Mouse (Mus musculus) induced T-regulatory cell, adult 2 months (primary cell): ENCODE data around the gene Macrod1.

Source experiments
- DNase-seq: peaks from one replicate; pipeline ENCODE4 v3.0.0-alpha.2; 2012; ENCODE audit warnings: low read depth

The Macrod1 gene

GRCm38 (mm10) chr19:7083035-7083794 lies 26.6 kb downstream of the Macrod1 start:
- no peak for DNase-seq

GRCm38 (mm10) chr19:7084734-7085133 lies 28.1 kb downstream of the Macrod1 start:
- no peak for DNase-seq

GRCm38 (mm10) chr19:7088558-7088957 lies 31.9 kb downstream of the Macrod1 start:
- no peak for DNase-seq

GRCm38 (mm10) chr19:7089050-7089449 lies 32.4 kb downstream of the Macrod1 start:
- no peak for DNase-seq

- no peak for DNase-seq
Observed at GRCm38 (mm10) chr19:7089842-7090251, 33.2 kb downstream of the Macrod1 start.

DNA sequence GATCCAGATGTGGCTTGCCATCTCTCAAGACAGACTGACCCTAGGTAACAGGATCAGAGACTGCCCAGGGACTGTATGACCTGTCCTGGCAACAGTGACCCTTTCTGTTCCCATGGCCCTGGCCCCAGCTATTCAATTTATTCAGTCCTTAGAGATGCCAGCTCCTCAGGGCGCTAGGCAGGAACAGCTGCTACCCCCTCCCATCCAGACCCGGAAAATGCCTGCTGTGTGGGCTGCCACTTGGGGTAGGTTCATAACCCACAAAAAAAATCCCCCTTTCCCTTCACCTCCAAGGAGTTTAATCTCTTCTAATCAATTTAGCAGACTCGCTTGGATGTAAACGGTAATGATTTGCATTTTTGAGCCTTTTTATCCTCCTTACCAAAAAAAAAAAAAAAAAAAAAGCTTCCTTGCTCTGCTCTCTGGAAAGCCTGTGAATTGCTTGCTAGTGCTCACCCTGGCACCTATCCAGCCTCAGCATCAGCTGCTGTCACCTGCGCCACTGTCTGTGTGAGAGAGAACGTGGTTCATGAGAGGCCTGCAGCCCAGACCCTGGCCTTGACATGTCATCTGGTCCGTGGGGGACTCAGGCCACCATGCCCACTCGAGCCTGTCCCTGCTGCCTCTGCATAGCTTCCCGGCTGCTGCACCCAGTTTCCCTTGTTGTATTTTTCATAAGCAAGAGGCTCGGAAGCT lies 33.9 kb downstream of the Macrod1 start:
- no peak for DNase-seq

- DNase-seq, result no peak
Observed at GRCm38 (mm10) chr19:7091448-7092050, 34.9 kb downstream of the Macrod1 start.

DNA sequence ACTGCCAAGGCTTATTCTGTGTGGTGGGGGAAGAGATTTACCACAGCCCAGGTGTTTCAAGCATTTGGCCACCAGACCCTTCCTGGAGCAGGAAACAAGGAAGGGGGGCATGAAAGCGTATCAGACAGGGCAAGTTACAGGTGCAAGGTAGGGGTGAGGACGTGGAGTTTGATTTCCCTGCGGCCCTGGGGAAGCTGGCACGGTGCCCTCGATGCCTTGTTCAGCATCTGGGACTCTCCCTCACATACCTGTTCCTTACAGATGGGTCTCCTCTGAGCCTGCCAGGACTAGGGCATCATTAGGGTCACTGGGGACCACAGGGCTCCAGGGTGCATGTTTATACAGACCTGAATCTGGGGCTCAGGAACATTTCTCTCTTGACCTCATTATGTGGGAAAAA lies 36.1 kb downstream of the Macrod1 start:
- DNase-seq, result no peak

DNA sequence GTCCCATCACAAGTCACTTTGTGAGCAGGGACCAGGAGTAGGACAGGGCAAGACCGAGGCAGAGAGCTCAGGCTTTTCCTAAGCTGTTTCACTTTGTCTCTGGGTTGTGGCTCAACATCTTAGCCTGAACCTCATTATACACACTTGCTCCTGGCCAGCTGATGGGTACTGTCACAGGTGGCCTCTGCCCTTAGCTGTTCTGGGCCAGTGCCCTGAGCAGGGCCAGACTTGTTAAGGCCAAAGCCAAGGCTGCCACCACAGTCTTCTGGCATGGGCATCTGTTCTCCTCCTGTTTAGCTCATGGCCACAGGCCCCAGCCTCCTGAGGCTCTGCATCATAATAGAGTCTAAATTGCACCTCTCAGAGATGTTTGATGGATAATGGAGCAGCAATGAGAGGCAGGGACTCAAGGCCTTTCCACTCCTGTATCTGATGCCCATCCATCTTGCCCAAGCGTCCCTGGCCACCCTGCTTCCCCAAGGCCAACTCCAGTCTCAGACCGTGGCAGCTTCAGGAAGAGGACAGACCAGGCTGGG lies 43.1 kb downstream of the Macrod1 start:
- DNase-seq, result no peak

DNA sequence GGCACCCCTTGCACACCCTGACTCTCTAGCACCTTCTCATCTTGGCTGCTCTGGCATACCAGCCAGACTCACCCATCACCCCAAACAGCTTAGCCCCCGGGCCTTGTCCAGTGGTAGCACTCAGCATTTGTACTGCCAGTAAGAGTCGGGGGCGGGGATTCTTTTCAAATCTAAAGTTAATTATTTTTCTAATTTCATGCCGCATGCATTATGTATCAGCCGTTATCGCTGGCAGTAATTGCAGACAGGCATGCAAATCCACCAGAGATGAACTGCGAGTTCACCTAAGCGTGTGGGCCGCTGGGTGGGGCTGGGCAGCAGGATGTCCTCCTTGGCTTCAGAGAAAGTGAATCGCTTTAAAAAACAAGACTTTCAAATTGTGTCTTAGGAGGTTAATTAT lies 45.4 kb downstream of the Macrod1 start:
- DNase-seq, result no peak

GRCm38 (mm10) chr19:7103349-7103992 lies 46.9 kb downstream of the Macrod1 start:
- DNase-seq, result no peak

DNA sequence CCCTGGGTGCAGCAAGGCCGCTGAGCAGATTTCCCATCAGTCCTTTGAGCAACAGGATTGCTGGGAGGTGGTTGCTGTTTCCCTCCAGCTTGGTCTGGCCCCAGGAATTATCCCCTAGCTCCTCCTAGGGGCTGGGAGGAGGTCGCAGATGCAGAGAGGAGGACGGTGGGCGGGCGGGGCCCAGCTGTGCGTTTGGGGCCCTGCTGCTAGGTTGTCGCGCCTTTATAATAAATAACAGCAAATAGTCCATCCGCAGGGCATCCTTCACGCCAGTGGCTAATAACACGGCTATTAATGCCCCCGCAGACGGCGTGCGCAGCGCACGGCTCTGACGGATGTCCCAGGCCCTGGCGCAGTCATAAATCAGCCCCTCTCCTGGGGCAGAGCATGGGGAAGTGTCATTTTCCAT lies 47.4 kb downstream of the Macrod1 start:
- no peak for DNase-seq

- no peak for DNase-seq
Observed at GRCm38 (mm10) chr19:7105544-7105943, 48.9 kb downstream of the Macrod1 start, which contains the start of gene Flrt1. TSS of gene Flrt1 (minus strand) at chr19:7105729.

GRCm38 (mm10) chr19:7106566-7106965 lies 50.0 kb downstream of the Macrod1 start:
- DNase-seq, result no peak

DNA sequence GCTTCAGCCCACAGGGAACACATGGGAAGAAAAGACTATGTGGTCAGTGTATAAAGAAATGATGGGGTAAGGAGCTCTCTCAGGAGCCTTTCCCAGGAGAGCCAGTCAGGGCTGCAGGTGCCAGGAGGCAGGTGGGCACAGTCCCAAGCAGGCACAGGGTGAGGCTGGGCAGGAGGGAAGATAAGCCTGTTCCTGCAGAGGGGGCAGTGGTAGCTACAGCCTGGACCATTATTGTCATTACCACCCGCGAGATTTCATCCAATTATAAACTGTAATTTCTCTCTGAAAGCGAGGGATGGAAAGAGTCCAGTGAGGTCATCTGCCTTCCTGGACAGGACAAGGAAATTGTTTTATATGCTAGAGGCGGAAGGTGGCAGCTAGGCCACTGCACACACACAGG lies 50.6 kb downstream of the Macrod1 start:
- DNase-seq, result no peak

GRCm38 (mm10) chr19:7108114-7108905 lies 51.7 kb downstream of the Macrod1 start:
- DNase-seq, result peak; percentile 53

GRCm38 (mm10) chr19:7110097-7110496 lies 53.5 kb downstream of the Macrod1 start:
- DNase-seq, result no peak

DNA sequence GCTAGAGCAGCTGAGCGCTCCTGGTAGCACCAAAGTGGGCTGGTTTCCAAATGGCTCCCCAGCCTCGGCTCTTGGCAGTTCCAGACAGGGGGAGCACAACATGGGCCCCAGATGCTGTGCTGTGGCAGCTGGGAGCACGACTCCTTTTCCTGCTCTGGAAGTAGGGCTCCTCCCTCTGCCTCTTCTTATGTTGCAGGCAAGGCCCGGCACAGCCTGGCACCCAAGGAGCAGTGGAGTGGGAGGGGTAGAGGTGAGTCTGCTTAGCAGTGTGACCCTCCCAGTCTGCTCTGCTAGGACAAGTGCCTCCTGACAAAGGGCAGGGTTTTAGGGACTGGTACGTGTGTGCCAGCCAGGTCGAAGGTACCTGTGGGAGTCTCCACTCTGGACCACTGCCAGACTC lies 54.3 kb downstream of the Macrod1 start:
- DNase-seq, result no peak

DNA sequence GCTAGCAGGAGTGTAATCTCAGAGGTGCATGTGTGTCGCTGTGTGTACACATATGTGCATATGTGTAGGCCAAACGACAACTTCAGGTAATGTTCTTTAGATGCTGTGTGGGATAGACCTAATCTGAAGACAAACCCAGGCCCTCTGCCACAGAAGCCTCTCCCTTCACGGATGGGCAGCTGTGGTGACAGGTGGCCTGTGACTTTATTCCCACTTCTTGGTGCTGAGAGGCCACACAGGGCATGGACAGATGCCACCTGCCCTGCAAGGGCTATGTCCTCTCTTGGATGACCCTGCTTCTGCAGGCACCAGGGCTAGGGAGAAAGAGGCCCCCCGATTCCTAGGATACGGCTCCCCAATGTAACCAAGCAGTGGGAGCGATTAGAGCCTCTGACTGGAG lies 54.7 kb downstream of the Macrod1 start:
- DNase-seq, result no peak

- DNase-seq, result no peak
Observed at GRCm38 (mm10) chr19:7111710-7112109, 55.1 kb downstream of the Macrod1 start.

DNA sequence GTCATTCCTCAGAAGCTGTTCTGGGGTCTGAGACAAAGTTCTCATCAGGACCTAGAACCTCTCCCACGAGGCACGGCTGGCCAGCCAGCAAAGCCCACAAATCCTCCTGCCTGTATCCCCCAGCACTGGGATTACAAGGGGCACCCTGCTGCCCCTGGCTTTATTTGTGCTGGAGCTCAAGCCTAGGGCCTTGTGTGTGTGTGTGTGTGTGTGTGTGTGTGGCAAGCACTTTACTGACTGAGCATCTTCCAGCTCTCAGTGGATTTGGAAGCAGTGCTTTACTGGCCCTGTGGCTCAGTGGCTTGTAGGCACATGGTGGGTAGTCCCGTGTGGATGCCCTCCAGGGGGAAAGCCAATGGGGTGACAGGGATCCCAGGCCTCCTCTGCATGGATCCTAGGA lies 56.0 kb downstream of the Macrod1 start:
- no peak for DNase-seq

DNA sequence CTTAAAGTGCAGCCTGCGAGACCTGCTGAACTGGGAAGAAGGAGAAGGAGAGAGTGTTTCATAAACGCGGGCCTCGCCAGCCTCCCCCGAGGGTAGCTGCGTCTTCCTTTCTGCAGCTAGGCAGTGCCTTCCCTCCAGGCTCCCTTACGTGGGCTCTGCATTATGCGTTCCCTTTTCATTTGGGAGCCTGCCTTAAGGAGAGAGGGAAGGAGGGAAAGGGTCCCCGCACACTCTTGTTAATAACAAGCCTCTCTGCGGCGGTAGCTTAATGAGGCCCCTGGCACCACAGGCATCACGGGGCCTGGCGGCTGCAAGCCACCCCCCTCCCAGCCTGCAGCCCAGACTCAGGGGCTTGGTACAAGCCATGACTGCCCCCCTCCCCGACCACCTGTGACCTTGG lies 57.0 kb downstream of the Macrod1 start:
- no peak for DNase-seq
